8 mouse cellular contexts compared by ENCODE assay signal in the genomic region with DNA sequence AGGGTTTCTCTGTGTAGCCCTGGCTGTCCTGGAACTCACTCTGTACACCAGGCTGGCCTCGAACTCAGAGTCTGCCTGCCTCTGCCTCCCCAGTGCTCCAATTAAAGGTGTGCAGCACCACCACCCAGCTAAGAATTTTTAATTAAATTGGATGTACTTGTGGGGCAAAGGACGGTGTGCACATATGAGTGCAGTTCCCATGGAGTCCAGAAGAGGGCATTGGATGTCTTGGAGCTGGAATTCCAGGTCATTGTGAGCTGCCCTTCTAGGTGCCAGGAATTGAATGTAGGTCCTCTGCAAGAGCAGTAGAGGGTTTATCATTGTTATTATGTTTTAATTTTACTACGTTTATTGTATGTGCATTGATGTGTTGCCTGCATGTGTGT. TPM values are rescaled to one million over a fixed set of nuclear protein-coding genes. Genes with fewer than 3 reads are reported as not detected.
DNase-seq lines count a peak whose midpoint lies in the region; ATAC-seq lines count a peak whose summit lies in the region.

No protein-coding gene starts in this region.

- H3K9ac ChIP-seq in hindbrain, embryonic 11.5 days (ENCODE audit: low read depth, low read length), result no peak overlapping the region
- H3K9ac ChIP-seq in hindbrain, embryonic 13.5 days, result no peak overlapping the region

- WGBS in hindbrain, embryonic 11.5 days, result 16% methylated on average over 3 of the region's 3 CpGs
- 16% methylated on average over 3 of the region's 3 CpGs for WGBS in hindbrain, embryonic 13.5 days

- H3K9me3 ChIP-seq in hindbrain, embryonic 11.5 days (ENCODE audit: control insufficient read depth, low read length), result no peaks in the 10 kb centered on the region
- H3K9me3 ChIP-seq in hindbrain, embryonic 13.5 days, result no peaks in the 10 kb centered on the region

- H3K4me1 ChIP-seq in hindbrain, embryonic 11.5 days (replicated peaks; ENCODE audit: control insufficient read depth, insufficient read depth, low read length), result no peaks in the 10 kb centered on the region
- peaks cover 13% of the 10 kb centered on the region for H3K4me1 ChIP-seq in hindbrain, embryonic 13.5 days (replicated peaks)

- no peak overlapping the region for H3K27ac ChIP-seq in hindbrain, embryonic 11.5 days (ENCODE audit: low read depth, low read length)
- H3K27ac ChIP-seq in hindbrain, embryonic 13.5 days, result no peak overlapping the region

- no peak for ATAC-seq in hindbrain, embryonic 11.5 days (ENCODE audit: low FRiP score)
- no peak for ATAC-seq in hindbrain, embryonic 13.5 days (ENCODE audit: low FRiP score)

- no peak overlapping the region for H3K4me2 ChIP-seq in hindbrain, embryonic 11.5 days (replicated peaks; ENCODE audit: low read depth, low read length)
- H3K4me2 ChIP-seq in hindbrain, embryonic 13.5 days, result no peak overlapping the region

- DNase-seq in hindbrain, embryonic 11.5 days (ENCODE audit: low spot score), result peak; percentile 56
- DNase-seq in ES-CJ7 (ENCODE audit: low read depth, low spot score), result peak; percentile 93
- DNase-seq in cerebellum, postnatal 10 days, result peak; percentile 64 to 72
- peak; percentile 68 for DNase-seq in kidney, postnatal 10 days
- peak; percentile 52 for DNase-seq in naive thymus-derived CD4-positive, alpha-beta T cell, adult 2 months (ENCODE audit: low read depth)
- DNase-seq in layer of hippocampus, adult 8-10 months (ENCODE audit: low spot score in 2 of 2), result no peak
- DNase-seq in frontal cortex, postnatal 14 days (ENCODE audit: low spot score in 2 of 2), result no peak

- no peaks in the 10 kb centered on the region for H3K36me3 ChIP-seq in hindbrain, embryonic 11.5 days (ENCODE audit: control insufficient read depth, insufficient read depth, low read length)
- no peaks in the 10 kb centered on the region for H3K36me3 ChIP-seq in hindbrain, embryonic 13.5 days

- no peaks in the 10 kb centered on the region for H3K27me3 ChIP-seq in hindbrain, embryonic 11.5 days (ENCODE audit: control insufficient read depth, insufficient read depth, low read length)
- H3K27me3 ChIP-seq in hindbrain, embryonic 13.5 days, result no peaks in the 10 kb centered on the region

- no peak overlapping the region for H3K4me3 ChIP-seq in hindbrain, embryonic 11.5 days (ENCODE audit: low read depth, low read length)
- H3K4me3 ChIP-seq in hindbrain, embryonic 13.5 days, result no peak overlapping the region

RNA-seq across cellular contexts. Expression of a gene that starts 3.4 kb away (rescaled TPM):
- 24.9 and 27.1 TPM in 2 replicates for polyA plus RNA-seq in hindbrain, embryonic 11.5 days (2014; fragmentation: Nextera tagmentation; extraction: Ambion mirVana)
- 35.6 and 41.1 TPM in 2 replicates for polyA plus RNA-seq in hindbrain, embryonic 13.5 days (2015; fragmentation: Nextera tagmentation; extraction: Ambion mirVana)
- total RNA-seq in layer of hippocampus, adult 8-10 months (2022), result 10 to 100 TPM; 55.6 to 81.3 (median 64.7) TPM

RNA-seq across cellular contexts. Expression of a gene that starts 18.7 kb away (rescaled TPM):
- polyA plus RNA-seq in hindbrain, embryonic 11.5 days (2014; fragmentation: Nextera tagmentation; extraction: Ambion mirVana), result 14.2 and 17.7 TPM in 2 replicates
- 11.3 and 11.5 TPM in 2 replicates for polyA plus RNA-seq in hindbrain, embryonic 13.5 days (2015; fragmentation: Nextera tagmentation; extraction: Ambion mirVana)
- 10 to 100 TPM; 16.5 to 22.5 (median 17.9) TPM for total RNA-seq in layer of hippocampus, adult 8-10 months (2022)

RNA-seq across cellular contexts. Expression of a gene that starts 27.6 kb away (rescaled TPM):
- 24.7 and 25.1 TPM in 2 replicates for polyA plus RNA-seq in hindbrain, embryonic 11.5 days (2014; fragmentation: Nextera tagmentation; extraction: Ambion mirVana)
- polyA plus RNA-seq in hindbrain, embryonic 13.5 days (2015; fragmentation: Nextera tagmentation; extraction: Ambion mirVana), result 33.6 and 35.6 TPM in 2 replicates
- total RNA-seq in layer of hippocampus, adult 8-10 months (2022), result 100 to 1,000 TPM in 2 of 4 experiments, 10 to 100 TPM in 2; 91.9 to 121 (median 102) TPM

RNA-seq across cellular contexts. Expression of a gene that starts 27.8 kb away (rescaled TPM):
- 93.3 and 105 TPM in 2 replicates for polyA plus RNA-seq in hindbrain, embryonic 11.5 days (2014; fragmentation: Nextera tagmentation; extraction: Ambion mirVana)
- 76.0 and 81.3 TPM in 2 replicates for polyA plus RNA-seq in hindbrain, embryonic 13.5 days (2015; fragmentation: Nextera tagmentation; extraction: Ambion mirVana)
- total RNA-seq in layer of hippocampus, adult 8-10 months (2022), result 10 to 100 TPM; 49.1 to 55.3 (median 52.6) TPM

Comparison
In these comparisons a context has a peak if more than half of its experiments do, and no peak if none do; other contexts are left out.
1. DNase-seq: peak in hindbrain, embryonic 11.5 days (single experiment), ES-CJ7 (single experiment), cerebellum, postnatal 10 days (2 of 2), kidney, postnatal 10 days (single experiment) and naive thymus-derived CD4-positive, alpha-beta T cell, adult 2 months (single experiment); none in layer of hippocampus, adult 8-10 months (0 of 2) and frontal cortex, postnatal 14 days (0 of 2).